ENCODE assay signal across 8 mouse cellular contexts in genomic region chr14:31829761-31830562, GRCm38 (mm10). TPM values are rescaled to one million over a fixed set of nuclear protein-coding genes. Genes with fewer than 3 reads are reported as not detected.
A peak's percentile ranks its signal among the peaks of the same experiment; 100 is the strongest.
DNase-seq lines count a peak whose midpoint lies in the region; ATAC-seq and TF ChIP-seq lines count a peak whose summit lies in the region.

No protein-coding gene starts in this region.

- peak overlapping the region; percentile 43 for H3K27ac ChIP-seq in bone marrow macrophage, adult 2 months (ENCODE audit: insufficient read depth, low read depth, low read length)
- H3K27ac ChIP-seq in heart, embryonic 15.5 days, result peak overlapping the region; percentile 96
- H3K27ac ChIP-seq in liver, embryonic 15.5 days (replicated peaks), result peak overlapping the region; percentile 88
- H3K27ac ChIP-seq in neural tube, embryonic 11.5 days (ENCODE audit: low read depth, low read length), result peak overlapping the region; percentile 83
- H3K27ac ChIP-seq in stomach, embryonic 16.5 days (ENCODE audit: low read length), result peak overlapping the region; percentile 91

- peak overlapping the region; percentile 90 for H3K9ac ChIP-seq in heart, embryonic 15.5 days
- H3K9ac ChIP-seq in liver, embryonic 15.5 days, result peak overlapping the region; percentile 78
- peak overlapping the region; percentile 81 for H3K9ac ChIP-seq in neural tube, embryonic 11.5 days (ENCODE audit: low read length)
- peak overlapping the region; percentile 92 for H3K9ac ChIP-seq in stomach, embryonic 16.5 days (ENCODE audit: low read length)

- DNase-seq in B cell, adult 2 months, result peak; percentile 74 to 77
- DNase-seq in kidney, postnatal 25 days, result peak; percentile 57 to 88
- DNase-seq in neural tube, embryonic 11.5 days (ENCODE audit: low spot score), result peak; percentile 61

- H3K4me1 ChIP-seq in bone marrow macrophage, adult 2 months (ENCODE audit: control insufficient read depth, insufficient read depth, low read length), result peaks cover 6% of the 10 kb centered on the region; the same call in 1 of the 2 replicates
- H3K4me1 ChIP-seq in heart, embryonic 15.5 days (replicated peaks), result peaks cover 7% of the 10 kb centered on the region
- peaks cover 22% of the 10 kb centered on the region for H3K4me1 ChIP-seq in liver, embryonic 15.5 days (replicated peaks)
- H3K4me1 ChIP-seq in neural tube, embryonic 11.5 days (ENCODE audit: control insufficient read depth, insufficient read depth, low read length), result peaks cover 4% of the 10 kb centered on the region; the same call in 1 of the 2 replicates
- H3K4me1 ChIP-seq in stomach, embryonic 16.5 days (ENCODE audit: control insufficient read depth, insufficient read depth, low read length), result peaks cover 4% of the 10 kb centered on the region

- H3K4me3 ChIP-seq in bone marrow macrophage, adult 2 months (ENCODE audit: insufficient read depth, low read length), result peak overlapping the region; percentile 97
- peak overlapping the region; percentile 95 for H3K4me3 ChIP-seq in heart, embryonic 15.5 days
- peak overlapping the region; percentile 93 for H3K4me3 ChIP-seq in liver, embryonic 15.5 days (replicated peaks)
- H3K4me3 ChIP-seq in neural tube, embryonic 11.5 days (ENCODE audit: low read depth, low read length), result peak overlapping the region; percentile 81
- peak overlapping the region; percentile 58 for H3K4me3 ChIP-seq in stomach, embryonic 16.5 days (replicated peaks; ENCODE audit: low read length)

- TF ChIP-seq POLR2A in bone marrow macrophage, adult 2 months (IDR thresholded peaks at IDR 0.05; ENCODE audit: borderline replicate concordance, low read depth, low read length), result no peak

- H3K27me3 ChIP-seq in heart, embryonic 15.5 days, result no peaks in the 10 kb centered on the region
- H3K27me3 ChIP-seq in liver, embryonic 15.5 days, result no peaks in the 10 kb centered on the region
- H3K27me3 ChIP-seq in neural tube, embryonic 11.5 days (ENCODE audit: control insufficient read depth, insufficient read depth, low read length), result no peaks in the 10 kb centered on the region
- no peaks in the 10 kb centered on the region for H3K27me3 ChIP-seq in stomach, embryonic 16.5 days (ENCODE audit: control insufficient read depth, insufficient read depth, low read length)

- H3K36me3 ChIP-seq in heart, embryonic 15.5 days, result no peaks in the 10 kb centered on the region
- no peaks in the 10 kb centered on the region for H3K36me3 ChIP-seq in liver, embryonic 15.5 days (replicated peaks)
- H3K36me3 ChIP-seq in neural tube, embryonic 11.5 days (ENCODE audit: control insufficient read depth, insufficient read depth, low read length), result no peaks in the 10 kb centered on the region
- no peaks in the 10 kb centered on the region for H3K36me3 ChIP-seq in stomach, embryonic 16.5 days (ENCODE audit: control insufficient read depth, insufficient read depth, low read length)

- peak; percentile 57 for ATAC-seq in erythroblast, adult 5-6 weeks (replicated peaks; ENCODE audit: low FRiP score, poor library complexity, severe bottlenecking)
- peak; percentile 66 for ATAC-seq in heart, embryonic 15.5 days (replicated peaks; ENCODE audit: insufficient number of reproducible peaks, insufficient read depth, low FRiP score, low read depth)
- ATAC-seq in liver, embryonic 15.5 days (ENCODE audit: insufficient read depth), result peak; percentile 73
- ATAC-seq in neural tube, embryonic 11.5 days (ENCODE audit: insufficient read depth, low FRiP score, low TSS enrichment), result peak; percentile 79
- peak; percentile 20; the same call in 1 of the 2 replicates for ATAC-seq in stomach, embryonic 16.5 days (ENCODE audit: insufficient read depth, low FRiP score)

- H3K4me2 ChIP-seq in heart, embryonic 15.5 days, result peak overlapping the region; percentile 91
- peak overlapping the region; percentile 100 for H3K4me2 ChIP-seq in liver, embryonic 15.5 days
- peak overlapping the region; percentile 87 for H3K4me2 ChIP-seq in neural tube, embryonic 11.5 days (ENCODE audit: low read depth)
- H3K4me2 ChIP-seq in stomach, embryonic 16.5 days (ENCODE audit: low read depth, low read length), result peak overlapping the region; percentile 86

- under 1% methylated on average over 86 of the region's 97 CpGs for WGBS in heart, embryonic 15.5 days
- under 1% methylated on average over 87 of the region's 97 CpGs for WGBS in liver, embryonic 15.5 days (ENCODE audit: insufficient replicate concordance)
- under 1% methylated on average over 63 of the region's 97 CpGs for WGBS in neural tube, embryonic 11.5 days
- WGBS in stomach, embryonic 16.5 days, result under 1% methylated on average over 78 of the region's 97 CpGs

- no peaks in the 10 kb centered on the region for H3K9me3 ChIP-seq in heart, embryonic 15.5 days (replicated peaks)
- no peaks in the 10 kb centered on the region for H3K9me3 ChIP-seq in liver, embryonic 15.5 days (replicated peaks)
- H3K9me3 ChIP-seq in neural tube, embryonic 11.5 days (ENCODE audit: control insufficient read depth, low read length), result no peaks in the 10 kb centered on the region
- H3K9me3 ChIP-seq in stomach, embryonic 16.5 days (replicated peaks; ENCODE audit: control insufficient read depth, low read length), result no peaks in the 10 kb centered on the region

- no peak for TF ChIP-seq CTCF in bone marrow macrophage, adult 2 months (IDR thresholded peaks at IDR 0.05; ENCODE audit: low read depth, low read length)

RNA-seq across cellular contexts. Expression of gene Ankrd28, which starts 0.5 kb away (rescaled TPM):
- polyA plus RNA-seq in bone marrow macrophage, adult 2 months (2012; ENCODE audit: insufficient read depth, insufficient read length, missing spikeins), result 25.5 and 26.7 TPM in 2 replicates
- total RNA-seq in erythroblast, adult 5-6 weeks (2015; ENCODE audit: low replicate concordance), result 79.4 and 80.5 TPM in 2 replicates
- total RNA-seq in erythroblast, adult 5-6 weeks (2017; ENCODE audit: low replicate concordance), result 147 and 157 TPM in 2 replicates
- 4.1 and 5.6 TPM in 2 replicates for polyA plus RNA-seq in heart, embryonic 15.5 days (2015; fragmentation: Nextera tagmentation; extraction: Ambion mirVana)
- polyA plus RNA-seq in liver, embryonic 15.5 days (2015; fragmentation: Nextera tagmentation; extraction: Ambion mirVana), result 3.5 and 3.6 TPM in 2 replicates
- 10.2 and 10.5 TPM in 2 replicates for polyA plus RNA-seq in neural tube, embryonic 11.5 days (2014; fragmentation: Nextera tagmentation; extraction: Ambion mirVana)
- 7.2 and 8.4 TPM in 2 replicates for polyA plus RNA-seq in stomach, embryonic 16.5 days (2015; fragmentation: Nextera tagmentation; extraction: Ambion mirVana)

Comparison
In these comparisons a context has a peak if more than half of its experiments do, and no peak if none do; other contexts are left out.
1. Peak in every context shown above with its lines: DNase-seq, ATAC-seq, H3K4me3 ChIP-seq and H3K27ac ChIP-seq.
2. H3K27ac ChIP-seq: peak in every context shown above with its lines; median percentile 96 in heart, embryonic 15.5 days; 91 in stomach, embryonic 16.5 days; 88 in liver, embryonic 15.5 days; 83 in neural tube, embryonic 11.5 days; 43 in bone marrow macrophage, adult 2 months.
3. ATAC-seq: peak in every context shown above with its lines; median percentile 79 in neural tube, embryonic 11.5 days; 73 in liver, embryonic 15.5 days; 66 in heart, embryonic 15.5 days; 57 in erythroblast, adult 5-6 weeks; 20 in stomach, embryonic 16.5 days.